In genomic region chr7:111778212-111778611, GRCm38 (mm10) we compare ENCODE assay signal across 8 mouse cellular contexts. TPM values are rescaled to one million over a fixed set of nuclear protein-coding genes. Genes with fewer than 3 reads are reported as not detected.
DNase-seq lines count a peak whose midpoint lies in the region; ATAC-seq lines count a peak whose summit lies in the region.

No protein-coding gene starts in this region.

- no peak for ATAC-seq in embryonic facial prominence, embryonic 11.5 days (replicated peaks; ENCODE audit: insufficient number of reproducible peaks, low FRiP score, low TSS enrichment, low read depth)
- no peak for ATAC-seq in intestine, embryonic 15.5 days

- H3K4me3 ChIP-seq in embryonic facial prominence, embryonic 11.5 days (ENCODE audit: low read depth, low read length): 0 out of 2 replicates have a peak overlapping the region, but pooled peaks have one; percentile 5
- H3K4me3 ChIP-seq in forebrain, embryonic 10.5 days: peak overlapping the region; percentile 62; the same call in 1 of the 2 replicates
- peak overlapping the region; percentile 49 for H3K4me3 ChIP-seq in intestine, embryonic 15.5 days (replicated peaks)

- no peak overlapping the region for H3K27ac ChIP-seq in embryonic facial prominence, embryonic 11.5 days (replicated peaks; ENCODE audit: low read depth, low read length)
- H3K27ac ChIP-seq in forebrain, embryonic 10.5 days: no peak overlapping the region
- H3K27ac ChIP-seq in intestine, embryonic 15.5 days: no peak overlapping the region

- no peaks in the 10 kb centered on the region for H3K9me3 ChIP-seq in embryonic facial prominence, embryonic 11.5 days (replicated peaks; ENCODE audit: control insufficient read depth, low read length)
- H3K9me3 ChIP-seq in forebrain, embryonic 10.5 days: no peaks in the 10 kb centered on the region
- H3K9me3 ChIP-seq in intestine, embryonic 15.5 days: no peaks in the 10 kb centered on the region

- no peaks in the 10 kb centered on the region; the same call in 1 of the 2 replicates for H3K27me3 ChIP-seq in embryonic facial prominence, embryonic 11.5 days (ENCODE audit: control insufficient read depth, insufficient read depth, low read length)
- H3K27me3 ChIP-seq in forebrain, embryonic 10.5 days (ENCODE audit: poor library complexity, severe bottlenecking): peaks cover 52% of the 10 kb centered on the region
- 0 out of 2 replicates have a peak, but pooled peaks cover 6% of the 10 kb centered on the region for H3K27me3 ChIP-seq in intestine, embryonic 15.5 days (replicated peaks)

- WGBS in embryonic facial prominence, embryonic 11.5 days: 75% methylated on average over 7 of the region's 7 CpGs
- 70% methylated on average over 7 of the region's 7 CpGs for WGBS in forebrain, embryonic 10.5 days
- 78% methylated on average over 7 of the region's 7 CpGs for WGBS in intestine, embryonic 15.5 days

- no peak overlapping the region; the same call in 1 of the 2 replicates for H3K4me2 ChIP-seq in embryonic facial prominence, embryonic 11.5 days (ENCODE audit: low read depth, low read length)
- peak overlapping the region; percentile 97 for H3K4me2 ChIP-seq in intestine, embryonic 15.5 days (replicated peaks)

- no peak for DNase-seq in embryonic facial prominence, embryonic 11.5 days (ENCODE audit: low spot score)
- no peak for DNase-seq in forebrain, embryonic 10.5 days (ENCODE audit: extremely low spot score, low spot score)
- peak; percentile 23 to 26 for DNase-seq in lung, postnatal 4 days
- DNase-seq in gastrocnemius, postnatal 14 days: no peak
- DNase-seq in layer of hippocampus, postnatal 10 days (ENCODE audit: low spot score in 2 of 2): no peak
- DNase-seq in urinary bladder, postnatal 10 days (ENCODE audit: low spot score): no peak
- DNase-seq in adipocyte (ENCODE audit: low spot score): no peak

- H3K4me1 ChIP-seq in embryonic facial prominence, embryonic 11.5 days (ENCODE audit: control insufficient read depth, insufficient read depth, low read length): no peaks in the 10 kb centered on the region
- H3K4me1 ChIP-seq in forebrain, embryonic 10.5 days: peaks cover 21% of the 10 kb centered on the region
- H3K4me1 ChIP-seq in intestine, embryonic 15.5 days (replicated peaks): peaks cover 10% of the 10 kb centered on the region; the same call in 1 of the 2 replicates

- intact Hi-C loops in gastrocnemius, postnatal 14 days (cut with DNase I; ENCODE audit: low total_unique reads): no loop called here

- H3K9ac ChIP-seq in embryonic facial prominence, embryonic 11.5 days (replicated peaks; ENCODE audit: low read length): no peak overlapping the region
- H3K9ac ChIP-seq in intestine, embryonic 15.5 days: no peak overlapping the region

- no peaks in the 10 kb centered on the region for H3K36me3 ChIP-seq in embryonic facial prominence, embryonic 11.5 days (replicated peaks; ENCODE audit: control insufficient read depth, insufficient read depth, low read depth, low read length)
- no peaks in the 10 kb centered on the region for H3K36me3 ChIP-seq in forebrain, embryonic 10.5 days (replicated peaks)
- no peaks in the 10 kb centered on the region for H3K36me3 ChIP-seq in intestine, embryonic 15.5 days

RNA-seq across cellular contexts. Expression of gene Galnt18, which starts 1.6 kb away (rescaled TPM):
- 7.0 TPM in 2 replicates for polyA plus RNA-seq in embryonic facial prominence, embryonic 11.5 days (2014; fragmentation: Nextera tagmentation; extraction: Ambion mirVana)
- 4.9 and 5.0 TPM in 2 replicates for polyA plus RNA-seq in forebrain, embryonic 10.5 days (2016; fragmentation: Nextera tagmentation; extraction: Ambion mirVana)
- polyA plus RNA-seq in intestine, embryonic 15.5 days (2015; fragmentation: Nextera tagmentation; extraction: Ambion mirVana): 19.4 and 21.3 TPM in 2 replicates
- total RNA-seq in gastrocnemius, postnatal 14 days (2021): 1 to 10 TPM; 8.3 to 8.8 TPM
- 10 to 100 TPM; 66.0 to 72.4 TPM for total RNA-seq in layer of hippocampus, postnatal 10 days (2021)

Comparison
In these comparisons a context has a peak if more than half of its experiments do, and no peak if none do; other contexts are left out.
1. DNase-seq: peak in lung, postnatal 4 days (2 of 2); none in embryonic facial prominence, embryonic 11.5 days (single experiment), forebrain, embryonic 10.5 days (single experiment), gastrocnemius, postnatal 14 days (single experiment), layer of hippocampus, postnatal 10 days (0 of 2), urinary bladder, postnatal 10 days (single experiment) and adipocyte (single experiment).
2. H3K4me3 ChIP-seq: peak in every context shown above with its lines; median percentile 62 in forebrain, embryonic 10.5 days; 49 in intestine, embryonic 15.5 days; 5 in embryonic facial prominence, embryonic 11.5 days.